Mouse (Mus musculus): ENCODE measurements around the gene Lmod3.

Lmod3 gene

DNA sequence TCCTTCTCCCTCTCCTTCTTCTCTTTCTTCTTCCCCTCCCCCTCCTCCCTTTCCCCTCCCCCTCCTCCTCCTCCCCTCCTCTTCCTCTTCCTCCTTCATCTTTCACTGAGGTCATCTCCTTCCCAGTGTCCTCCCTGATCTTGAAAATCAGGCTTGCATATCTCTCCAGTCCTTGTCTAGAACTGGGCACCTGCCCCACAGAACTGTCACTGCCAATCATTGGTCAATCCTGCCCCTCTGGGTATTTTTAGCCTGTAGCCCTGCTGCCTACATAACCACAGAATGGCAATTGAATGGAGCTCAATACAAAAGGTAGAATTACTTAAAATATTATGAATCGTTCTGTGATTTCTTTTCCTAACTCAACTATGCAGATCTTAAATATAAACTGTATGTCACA, 5.9 kb upstream of the Lmod3 start:
- Histone ChIP-seq H3K9me3 (ENCODE audit: low read length) (no peaks in the 10 kb centered on the region), H3K4me3 (replicated peaks; ENCODE audit: low read length) (no peak overlapping the region), H3K4me1 (replicated peaks; ENCODE audit: low read depth, low read length) (no peaks in the 10 kb centered on the region), H3K36me3 (ENCODE audit: insufficient read depth, low read length) (no peaks in the 10 kb centered on the region), H3K27me3 (ENCODE audit: insufficient read depth, low read length) (no peaks in the 10 kb centered on the region)
- TF ChIP-seq NANOG (IDR thresholded peaks at IDR 0.05; ENCODE audit: borderline replicate concordance, low read length) = no peak
- TF ChIP-seq CTCF (conservative IDR thresholded peaks at IDR 0.05; ENCODE audit: low read length) = no peak
- TF ChIP-seq POU5F1 (IDR thresholded peaks at IDR 0.05; ENCODE audit: borderline replicate concordance, low read length) = no peak

DNA sequence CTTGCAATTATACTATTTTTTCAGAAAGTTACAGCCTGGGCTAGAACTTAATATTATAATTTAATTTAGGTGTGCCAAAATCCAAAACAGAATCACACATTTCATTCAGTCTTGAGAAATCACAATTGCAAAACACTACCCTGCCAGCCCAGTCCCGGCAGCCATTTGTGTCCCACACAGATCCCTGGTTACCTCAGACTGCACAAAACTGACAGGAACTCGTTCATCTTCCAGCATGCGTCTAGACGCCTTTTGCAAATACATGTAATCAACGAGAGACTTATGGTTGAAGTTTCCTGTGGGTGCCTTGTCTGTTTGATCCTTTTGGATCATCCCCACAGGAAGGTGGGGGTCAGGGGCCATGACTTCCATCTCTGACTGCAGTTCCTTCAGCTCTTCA, 473 bp downstream of the Lmod3 start:
- Histone ChIP-seq H3K36me3 (ENCODE audit: insufficient read depth, low read length) (no peaks in the 10 kb centered on the region), H3K4me1 (replicated peaks; ENCODE audit: low read depth, low read length) (peaks cover 19% of the 10 kb centered on the region), H3K4me3 (replicated peaks; ENCODE audit: low read length) (no peak overlapping the region), H3K9me3 (ENCODE audit: low read length) (no peaks in the 10 kb centered on the region), H3K27me3 (ENCODE audit: insufficient read depth, low read length) (peaks cover 5% of the 10 kb centered on the region)
- TF ChIP-seq POU5F1 (IDR thresholded peaks at IDR 0.05; ENCODE audit: borderline replicate concordance, low read length) (no peak), NANOG (IDR thresholded peaks at IDR 0.05; ENCODE audit: borderline replicate concordance, low read length) (no peak), CTCF (conservative IDR thresholded peaks at IDR 0.05; ENCODE audit: low read length) (no peak)

DNA sequence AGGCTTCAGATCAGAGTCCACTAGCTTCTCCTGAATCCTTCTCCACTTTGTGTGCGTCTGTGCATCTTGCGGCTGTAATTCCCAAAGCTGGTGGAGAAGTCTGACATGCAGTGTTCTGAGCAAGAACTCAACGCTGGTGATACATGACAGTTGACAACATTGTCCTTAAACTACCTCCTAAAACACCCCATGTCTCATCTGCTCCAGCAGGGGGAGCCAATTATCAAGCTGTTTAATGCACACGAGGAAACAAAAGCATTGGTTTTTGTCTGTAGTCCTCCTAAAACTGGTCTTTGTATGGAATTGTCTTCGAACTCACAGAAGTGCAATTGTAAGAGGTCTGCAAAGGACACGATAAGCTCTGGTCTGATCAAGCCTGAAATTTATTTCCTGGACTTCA, 1.6 kb downstream of the Lmod3 start:
- TF ChIP-seq NANOG (IDR thresholded peaks at IDR 0.05; ENCODE audit: borderline replicate concordance, low read length) (no peak), CTCF (conservative IDR thresholded peaks at IDR 0.05; ENCODE audit: low read length) (peak; percentile 88), POU5F1 (IDR thresholded peaks at IDR 0.05; ENCODE audit: borderline replicate concordance, low read length) (no peak)
- Histone ChIP-seq H3K4me3 (replicated peaks; ENCODE audit: low read length) (no peak overlapping the region), H3K27me3 (ENCODE audit: insufficient read depth, low read length) (peaks cover 12% of the 10 kb centered on the region), H3K9me3 (ENCODE audit: low read length) (no peaks in the 10 kb centered on the region), H3K4me1 (replicated peaks; ENCODE audit: low read depth, low read length) (peaks cover 20% of the 10 kb centered on the region), H3K36me3 (ENCODE audit: insufficient read depth, low read length) (no peaks in the 10 kb centered on the region)

DNA sequence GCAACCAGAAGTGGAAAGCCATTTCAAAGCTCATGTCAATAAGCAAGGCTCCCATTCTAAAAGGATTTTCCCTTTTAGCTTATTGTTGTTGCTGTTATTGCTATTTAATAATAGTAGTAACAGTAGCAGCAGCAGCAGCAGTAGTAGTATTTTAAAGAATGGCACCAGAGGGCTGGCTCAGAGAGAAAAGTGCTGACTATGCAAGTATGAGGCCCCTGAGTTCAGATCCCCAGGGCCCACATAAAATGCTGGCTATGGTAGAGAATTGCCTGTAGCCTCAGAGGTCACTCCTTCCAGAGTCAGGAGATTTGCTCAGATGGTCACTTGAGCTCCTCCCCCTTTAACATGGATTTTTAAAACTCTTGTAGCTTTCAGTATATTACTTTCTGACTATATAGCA, 7.4 kb downstream of the Lmod3 start:
- TF ChIP-seq NANOG (IDR thresholded peaks at IDR 0.05; ENCODE audit: borderline replicate concordance, low read length) (no peak), CTCF (conservative IDR thresholded peaks at IDR 0.05; ENCODE audit: low read length) (no peak), POU5F1 (IDR thresholded peaks at IDR 0.05; ENCODE audit: borderline replicate concordance, low read length) (no peak)
- Histone ChIP-seq H3K4me3 (replicated peaks; ENCODE audit: low read length) (no peak overlapping the region), H3K36me3 (ENCODE audit: insufficient read depth, low read length) (no peaks in the 10 kb centered on the region), H3K4me1 (replicated peaks; ENCODE audit: low read depth, low read length) (peaks cover 8% of the 10 kb centered on the region), H3K9me3 (ENCODE audit: low read length) (no peaks in the 10 kb centered on the region), H3K27me3 (ENCODE audit: insufficient read depth, low read length) (peaks cover 12% of the 10 kb centered on the region)

DNA sequence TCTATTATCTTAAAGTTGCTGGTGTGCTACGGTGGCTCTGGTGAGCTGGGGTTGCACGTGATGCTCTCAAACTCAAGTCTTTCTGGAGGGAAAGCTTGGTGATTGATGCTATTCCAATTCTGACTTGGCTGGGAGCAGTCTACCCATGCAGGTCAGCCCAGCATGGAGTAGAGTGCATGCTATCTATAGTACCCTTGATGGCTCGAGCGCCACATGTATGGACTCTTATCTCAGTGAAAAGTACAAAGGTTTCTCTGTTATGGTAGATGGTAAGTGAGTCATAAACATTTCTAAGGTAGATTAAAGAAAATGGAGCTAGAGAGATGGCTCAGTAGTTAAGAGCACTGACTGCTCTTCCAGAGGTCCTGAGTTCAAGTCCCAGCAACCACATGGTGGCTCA, 10.0 kb downstream of the Lmod3 start:
- Histone ChIP-seq H3K4me3 (replicated peaks; ENCODE audit: low read length) (no peak overlapping the region), H3K27me3 (ENCODE audit: insufficient read depth, low read length) (peaks cover 11% of the 10 kb centered on the region), H3K36me3 (ENCODE audit: insufficient read depth, low read length) (no peaks in the 10 kb centered on the region), H3K9me3 (ENCODE audit: low read length) (peaks cover 5% of the 10 kb centered on the region; the same call in 1 of the 2 replicates), H3K4me1 (replicated peaks; ENCODE audit: low read depth, low read length) (peaks cover 5% of the 10 kb centered on the region)
- no peak for TF ChIP-seq NANOG (IDR thresholded peaks at IDR 0.05; ENCODE audit: borderline replicate concordance, low read length)
- no peak for TF ChIP-seq POU5F1 (IDR thresholded peaks at IDR 0.05; ENCODE audit: borderline replicate concordance, low read length)

DNA sequence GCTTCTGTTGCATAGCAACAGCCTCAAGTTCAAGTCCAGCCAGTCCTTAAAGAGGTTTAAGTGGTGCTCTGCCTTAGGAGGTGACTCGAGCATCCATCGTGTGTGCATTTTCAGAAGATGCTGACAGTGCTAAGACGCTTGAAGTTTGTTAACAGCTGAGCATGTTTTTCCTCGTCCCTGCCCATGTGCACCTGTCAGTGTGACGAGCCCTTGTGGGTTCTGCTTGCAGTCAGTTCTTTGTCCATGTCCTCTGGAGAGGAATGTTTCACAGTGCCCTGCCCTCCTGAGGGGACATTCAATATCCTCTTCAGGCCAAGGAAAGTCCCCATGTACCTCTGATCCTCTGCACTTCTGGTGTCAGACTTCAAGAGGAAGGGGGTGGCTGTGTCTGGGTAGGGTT, 12.5 kb downstream of the Lmod3 start:
- Histone ChIP-seq H3K4me3 (replicated peaks; ENCODE audit: low read length) (no peak overlapping the region), H3K36me3 (ENCODE audit: insufficient read depth, low read length) (no peaks in the 10 kb centered on the region), H3K27me3 (ENCODE audit: insufficient read depth, low read length) (no peaks in the 10 kb centered on the region), H3K4me1 (replicated peaks; ENCODE audit: low read depth, low read length) (no peaks in the 10 kb centered on the region), H3K9me3 (ENCODE audit: low read length) (peaks cover 9% of the 10 kb centered on the region; the same call in 1 of the 2 replicates)
- TF ChIP-seq CTCF (conservative IDR thresholded peaks at IDR 0.05; ENCODE audit: low read length) (no peak), POU5F1 (IDR thresholded peaks at IDR 0.05; ENCODE audit: borderline replicate concordance, low read length) (no peak), NANOG (IDR thresholded peaks at IDR 0.05; ENCODE audit: borderline replicate concordance, low read length) (no peak)

DNA sequence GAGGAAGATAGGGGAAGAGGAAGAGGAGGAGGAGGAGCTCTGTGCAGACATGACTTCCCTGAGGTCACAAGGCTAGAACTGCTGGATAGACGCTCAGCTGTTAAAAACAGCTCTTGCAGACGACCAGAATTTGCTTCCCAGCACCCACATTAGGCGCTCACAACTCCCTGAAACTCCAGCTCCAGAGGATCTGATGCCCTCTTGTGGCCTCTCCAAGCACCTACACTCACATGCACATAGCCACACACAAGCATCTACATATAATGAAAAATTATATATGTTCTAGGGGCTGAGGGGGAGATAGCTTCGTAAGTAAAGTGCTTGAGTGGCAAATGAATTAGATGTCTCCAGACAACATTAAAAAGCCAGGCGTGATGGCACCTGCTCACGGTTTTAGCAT, 13.2 kb downstream of the Lmod3 start:
- Histone ChIP-seq H3K4me1 (replicated peaks; ENCODE audit: low read depth, low read length) (no peaks in the 10 kb centered on the region), H3K27me3 (ENCODE audit: insufficient read depth, low read length) (no peaks in the 10 kb centered on the region), H3K9me3 (ENCODE audit: low read length) (peaks cover 10% of the 10 kb centered on the region; the same call in 1 of the 2 replicates), H3K36me3 (ENCODE audit: insufficient read depth, low read length) (no peaks in the 10 kb centered on the region), H3K4me3 (replicated peaks; ENCODE audit: low read length) (no peak overlapping the region)
- TF ChIP-seq NANOG (IDR thresholded peaks at IDR 0.05; ENCODE audit: borderline replicate concordance, low read length) (no peak), POU5F1 (IDR thresholded peaks at IDR 0.05; ENCODE audit: borderline replicate concordance, low read length) (no peak), CTCF (conservative IDR thresholded peaks at IDR 0.05; ENCODE audit: low read length) (peak; percentile 52)

DNA sequence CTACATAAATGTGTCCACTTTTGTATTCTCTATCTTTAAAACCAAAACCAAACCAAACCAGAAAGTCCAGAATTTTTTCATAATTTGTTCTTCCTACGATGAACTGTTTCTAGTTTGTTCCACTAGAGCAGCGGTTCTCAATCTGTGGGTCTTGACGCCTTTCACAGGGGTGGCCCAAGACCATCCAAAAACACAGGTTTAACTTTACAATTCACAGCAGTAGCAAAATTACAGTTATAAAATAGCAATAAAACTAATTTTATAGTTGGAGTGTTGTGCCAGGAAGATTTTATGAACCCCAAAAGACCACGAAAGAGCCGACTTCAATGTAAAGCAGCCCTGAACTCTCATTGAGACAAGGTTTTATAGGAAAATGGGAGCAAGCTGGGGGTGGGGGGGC, 16.5 kb downstream of the Lmod3 start:
- no peaks in the 10 kb centered on the region for H3K27me3 ChIP-seq (ENCODE audit: insufficient read depth, low read length)
- TF ChIP-seq POU5F1 (IDR thresholded peaks at IDR 0.05; ENCODE audit: borderline replicate concordance, low read length) = no peak
- H3K4me3 ChIP-seq (replicated peaks; ENCODE audit: low read length) = no peak overlapping the region
- H3K36me3 ChIP-seq (ENCODE audit: insufficient read depth, low read length) = peaks cover 18% of the 10 kb centered on the region
- no peaks in the 10 kb centered on the region for H3K4me1 ChIP-seq (replicated peaks; ENCODE audit: low read depth, low read length)
- peaks cover 10% of the 10 kb centered on the region; the same call in 1 of the 2 replicates for H3K9me3 ChIP-seq (ENCODE audit: low read length)

DNA sequence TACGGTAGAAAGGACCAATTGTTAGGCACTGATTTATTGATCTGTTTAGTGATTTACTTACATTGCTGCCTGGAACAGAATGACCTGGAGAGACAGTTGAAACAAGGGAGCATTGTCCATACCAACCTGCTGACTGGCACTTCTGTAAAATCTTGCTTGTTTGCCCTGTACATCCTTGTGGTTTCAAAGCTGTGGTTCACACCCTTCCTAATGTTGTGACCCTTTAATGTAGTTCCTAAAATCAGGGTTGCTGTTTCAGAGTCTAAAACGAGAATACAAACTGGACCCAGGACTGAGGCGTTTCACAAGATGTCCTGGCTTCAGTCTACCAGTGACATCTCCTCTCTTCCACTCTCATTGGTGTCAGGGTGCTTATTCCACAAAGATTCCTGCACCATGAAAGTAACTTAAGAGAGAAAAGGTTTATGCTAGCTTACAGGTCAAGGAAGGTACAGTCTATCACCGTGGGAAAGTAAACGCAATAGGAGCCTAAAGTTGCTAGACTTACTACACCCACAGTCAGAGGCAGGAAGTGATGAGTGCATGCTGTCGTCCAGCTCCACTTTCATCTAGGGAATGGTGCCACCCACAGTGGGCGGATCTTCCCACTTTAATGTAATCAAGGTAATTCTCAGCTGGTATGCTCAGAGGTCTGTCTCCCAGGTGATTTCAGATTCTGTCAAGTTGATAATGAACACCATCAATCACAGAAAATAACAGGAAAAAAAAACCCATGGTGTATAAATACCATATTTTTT, 17.5 kb downstream of the Lmod3 start:
- Histone ChIP-seq H3K9me3 (ENCODE audit: low read length) (peaks cover 10% of the 10 kb centered on the region; the same call in 1 of the 2 replicates), H3K27me3 (ENCODE audit: insufficient read depth, low read length) (no peaks in the 10 kb centered on the region), H3K4me3 (replicated peaks; ENCODE audit: low read length) (no peak overlapping the region), H3K4me1 (replicated peaks; ENCODE audit: low read depth, low read length) (no peaks in the 10 kb centered on the region), H3K36me3 (ENCODE audit: insufficient read depth, low read length) (peaks cover 28% of the 10 kb centered on the region)
- TF ChIP-seq NANOG (IDR thresholded peaks at IDR 0.05; ENCODE audit: borderline replicate concordance, low read length) (no peak), CTCF (conservative IDR thresholded peaks at IDR 0.05; ENCODE audit: low read length) (no peak), POU5F1 (IDR thresholded peaks at IDR 0.05; ENCODE audit: borderline replicate concordance, low read length) (no peak)
